Mouse (Mus musculus): ENCODE measurements around the gene Cnksr1. TPM values are rescaled to one million over a fixed set of nuclear protein-coding genes. Genes with fewer than 3 reads are reported as not detected.

Cnksr1 gene
- total and polyA plus RNA-seq, 2 experiments from 2014 or later, result 0.27 to 0.28 TPM

DNA sequence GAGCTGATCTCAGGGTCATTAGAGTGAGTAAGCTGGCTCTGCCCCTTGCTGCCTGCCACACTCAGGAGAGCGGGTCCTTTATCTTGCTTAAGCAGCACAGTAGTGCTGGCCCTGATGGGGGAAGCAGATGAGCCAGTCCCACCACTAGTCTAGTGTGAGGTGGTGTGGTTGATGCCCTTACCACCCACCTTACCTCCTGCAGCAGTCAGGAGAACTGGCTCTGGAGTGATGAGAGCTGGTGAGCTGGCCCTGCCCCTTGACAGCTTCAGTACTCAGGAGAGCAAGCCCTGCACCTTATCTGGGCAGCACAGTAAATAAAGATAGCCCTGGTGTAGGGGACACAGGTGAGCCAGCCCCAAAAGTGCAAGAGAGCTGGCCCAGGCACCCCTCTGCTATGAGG is 57.1 kb downstream of the Cnksr1 start:
- Histone ChIP-seq H3K27ac (ENCODE audit: low read depth, low read length) (no peak overlapping the region), H3K4me1 (ENCODE audit: insufficient read depth, low read length) (peaks cover 4% of the 10 kb centered on the region; the same call in 1 of the 2 replicates), H3K9ac (replicated peaks; ENCODE audit: low read length, poor library complexity, severe bottlenecking) (no peak overlapping the region), H3K4me3 (ENCODE audit: low read depth, low read length) (no peak overlapping the region), H3K4me2 (ENCODE audit: low read depth, low read length, poor library complexity, severe bottlenecking) (no peak overlapping the region), H3K27me3 (ENCODE audit: insufficient read depth, low read length) (no peaks in the 10 kb centered on the region), H3K36me3 (ENCODE audit: insufficient read depth, low read length) (no peaks in the 10 kb centered on the region), H3K9me3 (ENCODE audit: low read length) (no peaks in the 10 kb centered on the region)
- DNase-seq (ENCODE audit: low spot score) (no peak), ATAC-seq (ENCODE audit: low FRiP score) (no peak)
- no peak for TF ChIP-seq CTCF (IDR thresholded peaks at IDR 0.05)
- WGBS, result 100% methylated on average over 1 of the region's 1 CpGs

Other genes starting within 250 kb of the Cnksr1 start
- gene Dhdds, start 237.5 kb downstream of the Cnksr1 start, total RNA-seq (2014; rRNA removed), result 45.6 and 46.2 TPM in 2 replicates
- gene Dhdds, start 237.5 kb downstream of the Cnksr1 start, polyA plus RNA-seq (2015; fragmentation: Nextera tagmentation; extraction: Ambion mirVana), result 38.3 and 42.6 TPM in 2 replicates
- 0.05 and 0.57 TPM in 2 replicates for gene Lin28a, start 219.6 kb downstream of the Cnksr1 start, total RNA-seq (2014; rRNA removed)
- 0.04 and 0.13 TPM in 2 replicates for gene Lin28a, start 219.6 kb downstream of the Cnksr1 start, polyA plus RNA-seq (2015; fragmentation: Nextera tagmentation; extraction: Ambion mirVana)
- not detected in 2 replicates for gene Zfp683, start 184.6 kb downstream of the Cnksr1 start, total RNA-seq (2014; rRNA removed)
- not detected in 2 replicates for gene Zfp683, start 184.6 kb downstream of the Cnksr1 start, polyA plus RNA-seq (2015; fragmentation: Nextera tagmentation; extraction: Ambion mirVana)
- 4.2 and 4.5 TPM in 2 replicates for gene Crybg2, start 177.6 kb downstream of the Cnksr1 start, total RNA-seq (2014; rRNA removed)
- gene Crybg2, start 177.6 kb downstream of the Cnksr1 start, polyA plus RNA-seq (2015; fragmentation: Nextera tagmentation; extraction: Ambion mirVana), result 7.7 and 8.4 TPM in 2 replicates
- gene Cd52, start 143.3 kb downstream of the Cnksr1 start, total RNA-seq (2014; rRNA removed), result 0.66 TPM in 1 of 2 replicates, not detected in the other
- gene Cd52, start 143.3 kb downstream of the Cnksr1 start, polyA plus RNA-seq (2015; fragmentation: Nextera tagmentation; extraction: Ambion mirVana), result 2.0 and 2.7 TPM in 2 replicates
- 4.9 and 8.4 TPM in 2 replicates for gene Ubxn11, start 135.8 kb downstream of the Cnksr1 start, total RNA-seq (2014; rRNA removed)
- 11.2 and 13.7 TPM in 2 replicates for gene Ubxn11, start 135.8 kb downstream of the Cnksr1 start, polyA plus RNA-seq (2015; fragmentation: Nextera tagmentation; extraction: Ambion mirVana)
- 162 and 224 TPM in 2 replicates for gene Sh3bgrl3, start 109.6 kb downstream of the Cnksr1 start, total RNA-seq (2014; rRNA removed)
- 565 and 583 TPM in 2 replicates for gene Sh3bgrl3, start 109.6 kb downstream of the Cnksr1 start, polyA plus RNA-seq (2015; fragmentation: Nextera tagmentation; extraction: Ambion mirVana)
- gene Cep85, start 51.3 kb downstream of the Cnksr1 start, total RNA-seq (2014; rRNA removed), result 10.0 and 12.5 TPM in 2 replicates
- 13.3 and 14.8 TPM in 2 replicates for gene Cep85, start 51.3 kb downstream of the Cnksr1 start, polyA plus RNA-seq (2015; fragmentation: Nextera tagmentation; extraction: Ambion mirVana)
- not detected in 2 replicates for gene Gm7534, start 35.4 kb downstream of the Cnksr1 start, total RNA-seq (2014; rRNA removed)
- gene Gm7534, start 35.4 kb downstream of the Cnksr1 start, polyA plus RNA-seq (2015; fragmentation: Nextera tagmentation; extraction: Ambion mirVana), result not detected in 2 replicates
- 0.38 TPM in 1 of 2 replicates, not detected in the other for gene Catsper4, start 11.0 kb downstream of the Cnksr1 start, total RNA-seq (2014; rRNA removed)
- gene Catsper4, start 11.0 kb downstream of the Cnksr1 start, polyA plus RNA-seq (2015; fragmentation: Nextera tagmentation; extraction: Ambion mirVana), result 0.16 TPM in 1 of 2 replicates, not detected in the other
- gene E130218I03Rik, start 5.3 kb upstream of the Cnksr1 start, total RNA-seq (2014; rRNA removed), result not detected in 2 replicates
- 0.31 and 0.49 TPM in 2 replicates for gene E130218I03Rik, start 5.3 kb upstream of the Cnksr1 start, polyA plus RNA-seq (2015; fragmentation: Nextera tagmentation; extraction: Ambion mirVana)
- gene Zfp593, start 7.2 kb upstream of the Cnksr1 start, total RNA-seq (2014; rRNA removed), result 10.6 and 15.4 TPM in 2 replicates
- 9.2 and 11.1 TPM in 2 replicates for gene Zfp593, start 7.2 kb upstream of the Cnksr1 start, polyA plus RNA-seq (2015; fragmentation: Nextera tagmentation; extraction: Ambion mirVana)
- gene Gm30191, start 8.5 kb upstream of the Cnksr1 start, total RNA-seq (2014; rRNA removed), result not detected in 2 replicates
- gene Gm30191, start 8.5 kb upstream of the Cnksr1 start, polyA plus RNA-seq (2015; fragmentation: Nextera tagmentation; extraction: Ambion mirVana), result 0.37 and 0.42 TPM in 2 replicates
- gene Grrp1, start 15.7 kb upstream of the Cnksr1 start, total RNA-seq (2014; rRNA removed), result 18.0 and 27.1 TPM in 2 replicates
- gene Grrp1, start 15.7 kb upstream of the Cnksr1 start, polyA plus RNA-seq (2015; fragmentation: Nextera tagmentation; extraction: Ambion mirVana), result 15.7 and 17.8 TPM in 2 replicates
- 44.8 and 49.7 TPM in 2 replicates for gene Pdik1l, start 49.5 kb upstream of the Cnksr1 start, total RNA-seq (2014; rRNA removed)
- gene Pdik1l, start 49.5 kb upstream of the Cnksr1 start, polyA plus RNA-seq (2015; fragmentation: Nextera tagmentation; extraction: Ambion mirVana), result 27.6 and 30.8 TPM in 2 replicates
- gene Trim63, start 76.7 kb upstream of the Cnksr1 start, total RNA-seq (2014; rRNA removed), result 1.5 and 2.0 TPM in 2 replicates
- 0.49 and 0.73 TPM in 2 replicates for gene Trim63, start 76.7 kb upstream of the Cnksr1 start, polyA plus RNA-seq (2015; fragmentation: Nextera tagmentation; extraction: Ambion mirVana)
- not detected in 2 replicates for gene Slc30a2, start 104.8 kb upstream of the Cnksr1 start, total RNA-seq (2014; rRNA removed)
- gene Slc30a2, start 104.8 kb upstream of the Cnksr1 start, polyA plus RNA-seq (2015; fragmentation: Nextera tagmentation; extraction: Ambion mirVana), result 0.17 and 0.21 TPM in 2 replicates
- 2.1 and 2.2 TPM in 2 replicates for gene Extl1, start 145.5 kb upstream of the Cnksr1 start, total RNA-seq (2014; rRNA removed)
- gene Extl1, start 145.5 kb upstream of the Cnksr1 start, polyA plus RNA-seq (2015; fragmentation: Nextera tagmentation; extraction: Ambion mirVana), result 0.79 and 1.2 TPM in 2 replicates
- gene Pafah2, start 157.9 kb upstream of the Cnksr1 start, total RNA-seq (2014; rRNA removed), result 8.3 and 11.6 TPM in 2 replicates
- gene Pafah2, start 157.9 kb upstream of the Cnksr1 start, polyA plus RNA-seq (2015; fragmentation: Nextera tagmentation; extraction: Ambion mirVana), result 5.7 and 6.7 TPM in 2 replicates
- 1,269 and 1,609 TPM in 2 replicates for gene Stmn1, start 229.9 kb upstream of the Cnksr1 start, total RNA-seq (2014; rRNA removed)
- 6,261 and 6,359 TPM in 2 replicates for gene Stmn1, start 229.9 kb upstream of the Cnksr1 start, polyA plus RNA-seq (2015; fragmentation: Nextera tagmentation; extraction: Ambion mirVana)

Data from midbrain, postnatal 0 days (tissue).